Mouse (Mus musculus): ENCODE results near the gene Sfr1. TPM values are rescaled to one million over a fixed set of nuclear protein-coding genes. Genes with fewer than 3 reads are reported as not detected.

The Sfr1 gene
- 10 to 100 TPM; 92.2 to 96.6 TPM for total RNA-seq (2021)

DNA sequence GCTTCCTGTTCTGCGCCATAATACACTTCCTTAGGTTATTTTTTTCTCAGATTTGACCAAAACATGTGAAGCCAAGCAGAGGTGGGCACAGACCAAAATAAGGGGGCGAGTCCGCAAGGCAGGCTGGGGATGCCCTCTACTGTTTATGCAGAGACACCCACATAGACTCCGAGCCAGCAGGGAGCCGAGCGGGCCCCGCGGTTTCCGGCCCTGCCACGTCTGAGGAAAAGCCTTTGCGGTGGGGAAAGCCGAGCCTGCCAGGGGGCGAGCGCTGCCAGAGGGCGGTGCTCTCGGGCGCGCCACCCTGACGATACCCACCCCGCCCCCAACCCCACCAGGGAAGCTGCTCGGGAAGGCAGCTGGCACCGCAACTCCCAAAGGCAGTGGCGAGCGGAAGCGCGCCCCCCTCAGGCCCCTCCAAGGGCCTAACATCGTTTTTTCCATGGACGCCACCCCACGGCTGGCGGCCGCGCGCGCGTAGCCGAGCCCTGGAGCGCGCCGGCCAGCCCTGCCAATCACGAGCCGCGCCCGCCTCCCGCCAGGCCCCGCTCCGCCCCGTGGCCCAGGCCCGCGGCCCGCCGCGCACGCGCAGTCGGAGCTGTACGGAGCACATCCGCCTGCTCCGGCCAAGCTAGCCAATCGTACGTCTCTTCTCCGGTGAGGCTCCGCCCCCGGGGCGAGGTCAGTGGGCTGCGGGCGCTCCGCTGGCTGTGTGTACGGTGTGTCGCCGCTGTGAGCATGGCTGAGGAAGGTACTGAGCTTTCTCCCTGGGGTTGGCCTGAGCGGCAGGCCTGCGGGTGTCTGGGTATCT, at the start of gene Sfr1:
Gene Sfr1, plus strand, starts transcription at position 612 of the 811 bp plus-strand sequence.
- DNase-seq (ENCODE audit: low spot score in 2 of 2) = peak; percentile 99
- intact Hi-C loops (cut with DNase I) = loop anchor here (2.0 to 5.0 kb wide), 5 partner anchors 52 to 224 kb away; no protein-coding TSS in a partner anchor

DNA sequence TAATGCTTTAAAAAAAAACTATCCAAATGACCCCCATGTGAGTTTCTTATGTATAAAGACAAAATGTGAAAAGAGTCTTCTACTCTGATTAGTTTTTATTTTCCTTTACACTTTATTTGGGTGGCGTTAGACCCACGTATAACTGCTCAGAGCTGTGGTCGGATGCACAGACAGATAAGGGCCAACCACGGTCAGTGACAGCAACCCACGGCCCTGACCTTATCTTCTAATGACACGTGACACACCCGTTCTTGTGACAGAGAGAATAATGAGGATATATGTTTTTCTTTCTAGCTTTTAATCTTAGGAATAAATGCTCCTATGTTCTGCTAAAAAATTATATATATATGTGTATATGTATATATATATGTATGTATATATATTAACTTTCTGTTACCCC, 41.9 kb upstream of the Sfr1 start:
- intact Hi-C loops (cut with DNase I) = no loop called here

DNA sequence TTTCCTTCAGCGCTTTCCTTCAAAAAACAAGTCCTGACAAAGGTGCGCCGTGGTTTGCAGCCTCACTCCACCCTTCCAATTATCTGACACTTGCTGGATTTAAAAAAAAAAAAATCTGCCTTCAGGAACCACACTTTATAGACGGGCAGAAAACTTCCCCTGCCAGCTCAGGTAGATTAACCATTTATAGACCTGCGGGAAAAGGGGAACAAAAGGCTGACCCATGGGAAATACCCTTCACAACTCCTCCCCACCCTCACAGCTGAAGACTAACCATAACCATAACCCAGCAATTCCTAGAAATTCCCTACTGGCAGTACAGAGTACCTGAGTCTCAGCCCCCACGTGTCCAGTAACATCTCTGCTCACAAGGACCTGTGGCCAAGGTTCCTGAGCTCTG, 39.5 kb upstream of the Sfr1 start, which contains the start of gene Col17a1:
Gene Col17a1, minus strand, starts transcription at position 101 of the 400 bp plus-strand sequence.
- intact Hi-C loops (cut with DNase I) = no loop called here
- no peak for DNase-seq (ENCODE audit: low spot score in 2 of 2)

More for the DNA sequence above, 41.9 kb upstream of the Sfr1 start:
- DNase-seq (ENCODE audit: low spot score in 2 of 2) = no peak

DNA sequence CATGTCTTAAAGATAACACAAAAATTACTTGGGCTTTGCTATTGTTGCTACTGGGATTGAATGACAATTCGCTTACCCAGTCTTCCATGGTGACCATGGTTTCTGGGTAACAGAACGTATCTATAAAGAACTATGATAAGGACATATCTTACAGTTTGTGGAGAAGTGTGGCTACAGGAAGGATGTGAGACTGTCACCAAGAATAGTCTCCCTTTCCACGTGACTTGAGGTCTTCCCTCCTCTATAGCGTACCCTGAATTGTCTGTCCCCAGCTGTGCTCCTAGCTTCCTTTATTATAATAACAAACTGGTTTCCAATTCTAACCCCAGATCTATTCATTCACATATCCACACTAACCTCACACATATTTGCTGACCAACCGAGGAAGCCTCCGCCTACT, 35.8 kb upstream of the Sfr1 start:
- intact Hi-C loops (cut with DNase I) = no loop called here

DNA sequence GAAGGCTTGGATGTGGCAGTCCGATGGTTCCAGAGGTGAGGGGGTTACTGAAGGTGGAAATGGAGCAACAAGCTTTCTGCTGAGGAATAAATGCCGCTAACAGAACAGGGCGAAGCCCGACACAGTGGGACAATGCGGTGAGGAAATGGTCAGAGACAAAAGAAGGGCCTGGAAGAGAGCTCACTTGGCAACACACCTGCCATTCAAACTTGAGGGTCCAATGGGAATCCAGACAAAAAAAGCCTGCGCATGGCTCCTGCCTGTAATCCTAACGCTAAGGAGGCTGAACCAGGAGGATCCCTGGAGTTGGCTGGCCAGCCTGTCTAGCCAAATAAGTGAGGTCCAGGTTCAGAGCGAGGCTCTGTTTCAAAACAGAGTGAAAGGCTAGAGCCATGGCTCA, 35.1 kb upstream of the Sfr1 start:
- intact Hi-C loops (cut with DNase I) = no loop called here
- no peak for DNase-seq (ENCODE audit: low spot score in 2 of 2)

More for the DNA sequence above, 35.8 kb upstream of the Sfr1 start:
- DNase-seq (ENCODE audit: low spot score in 2 of 2) = no peak

DNA sequence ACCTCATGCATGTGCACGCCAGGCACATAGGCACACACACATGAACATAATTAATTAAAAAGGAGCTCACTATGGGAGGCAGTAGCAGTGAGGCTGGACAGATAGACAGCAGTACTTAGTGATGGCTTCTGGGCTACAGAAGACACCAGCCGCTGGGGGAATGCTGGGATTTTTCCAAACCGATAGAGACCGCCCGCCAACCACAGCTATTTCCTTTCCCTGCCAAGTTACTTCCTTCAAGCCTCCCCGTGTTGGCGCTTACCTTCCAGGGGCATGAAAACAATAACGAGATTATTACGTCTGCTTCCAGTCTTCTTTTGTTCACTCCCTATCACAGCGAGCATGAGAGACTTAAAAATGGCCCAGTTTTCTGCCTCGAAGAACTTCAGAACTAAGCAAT, 34.4 kb upstream of the Sfr1 start:
- intact Hi-C loops (cut with DNase I) = no loop called here
- no peak for DNase-seq (ENCODE audit: low spot score in 2 of 2)

DNA sequence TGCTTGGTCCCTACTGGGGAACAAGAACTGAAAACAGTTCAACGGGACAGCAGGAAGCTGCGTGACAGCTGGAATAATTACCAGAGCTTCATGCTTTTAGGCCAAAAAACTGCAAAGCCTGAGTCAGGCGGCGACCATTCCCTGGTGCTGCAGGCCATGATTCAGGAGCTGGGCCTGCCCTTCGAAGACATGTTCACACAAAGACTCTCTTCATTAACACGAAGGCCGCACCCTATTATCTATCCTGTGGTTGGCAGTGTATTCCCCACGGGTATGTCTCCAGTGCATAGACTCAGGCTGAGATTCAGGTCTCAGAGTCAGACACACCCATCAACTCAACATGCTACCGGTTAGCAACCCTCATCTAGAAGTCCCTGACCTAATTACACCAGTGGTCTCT, 33.2 kb upstream of the Sfr1 start:
- DNase-seq (ENCODE audit: low spot score in 2 of 2) = no peak
- intact Hi-C loops (cut with DNase I) = no loop called here

DNA sequence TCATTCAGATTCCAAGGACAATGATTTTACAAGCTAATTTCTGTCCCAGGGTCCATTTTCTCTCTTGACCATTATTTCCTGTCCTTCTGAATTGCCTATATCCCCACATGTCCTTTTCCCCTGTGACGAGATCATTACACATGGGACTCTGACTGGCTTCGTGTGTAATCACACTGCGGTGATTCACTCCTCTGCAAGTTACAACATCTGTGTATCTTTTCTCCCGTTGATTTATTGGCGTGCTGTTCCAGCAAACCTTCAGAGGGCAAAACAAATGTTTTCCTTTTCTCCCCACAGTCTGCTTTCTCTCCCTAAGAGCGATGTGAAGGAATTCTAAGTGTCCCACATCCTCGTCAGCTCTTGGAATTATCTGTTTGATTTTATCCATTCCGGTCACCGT, 31.7 kb upstream of the Sfr1 start:
- intact Hi-C loops (cut with DNase I) = no loop called here
- DNase-seq (ENCODE audit: low spot score in 2 of 2) = no peak

DNA sequence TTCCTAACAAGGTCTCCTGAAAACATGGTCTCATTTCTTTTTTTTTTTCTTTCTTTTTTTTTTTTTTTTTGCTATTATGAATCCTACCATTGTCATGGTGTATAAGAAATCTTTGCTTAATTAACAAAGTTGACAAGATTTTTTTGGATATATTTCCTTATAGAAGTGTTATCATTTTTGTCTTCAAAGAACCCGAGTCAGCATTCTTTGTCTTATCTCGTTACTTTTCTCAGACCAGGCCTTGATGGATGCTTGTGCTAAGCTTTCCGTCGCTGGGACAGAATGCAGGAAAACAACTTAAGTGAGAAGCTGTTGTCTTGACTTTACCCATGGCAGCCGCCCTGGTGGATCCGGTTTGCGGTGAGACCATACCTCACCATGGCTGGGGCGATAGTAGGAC, 31.0 kb upstream of the Sfr1 start:
- no peak for DNase-seq (ENCODE audit: low spot score in 2 of 2)
- intact Hi-C loops (cut with DNase I) = no loop called here

DNA sequence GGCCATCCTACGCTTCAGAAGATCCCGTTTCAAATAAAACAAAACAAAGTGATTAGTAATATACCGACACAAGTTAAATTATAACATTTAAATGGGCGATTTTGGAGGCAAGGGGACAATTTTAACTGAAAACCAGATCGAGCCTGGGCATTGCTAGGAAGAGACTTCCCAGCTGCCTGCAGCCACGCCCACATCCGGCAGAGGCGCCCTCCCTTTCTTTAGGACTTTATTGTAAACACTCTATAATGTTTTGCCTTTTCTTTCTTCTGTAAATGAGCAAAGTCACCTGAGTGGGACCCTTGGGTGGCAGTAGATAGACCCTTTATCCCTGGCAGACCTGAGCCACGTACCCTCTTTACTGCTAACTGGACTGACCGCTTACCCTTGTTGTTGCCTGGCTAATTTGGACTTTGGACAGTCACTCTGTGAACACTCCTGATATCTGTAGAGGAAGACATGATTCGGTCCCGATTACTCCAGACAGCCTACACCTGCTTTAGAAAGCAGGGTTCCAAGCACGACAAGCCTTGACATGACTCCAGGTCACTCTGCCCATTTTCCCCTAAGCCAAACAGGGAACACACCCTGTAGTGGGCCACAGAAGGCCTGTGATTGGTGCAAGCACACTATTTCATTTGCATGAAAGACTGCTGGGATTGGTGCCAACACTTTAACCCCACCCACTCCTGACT, 26.3 kb upstream of the Sfr1 start:
- DNase-seq (ENCODE audit: low spot score in 2 of 2) = no peak
- intact Hi-C loops (cut with DNase I) = no loop called here

DNA sequence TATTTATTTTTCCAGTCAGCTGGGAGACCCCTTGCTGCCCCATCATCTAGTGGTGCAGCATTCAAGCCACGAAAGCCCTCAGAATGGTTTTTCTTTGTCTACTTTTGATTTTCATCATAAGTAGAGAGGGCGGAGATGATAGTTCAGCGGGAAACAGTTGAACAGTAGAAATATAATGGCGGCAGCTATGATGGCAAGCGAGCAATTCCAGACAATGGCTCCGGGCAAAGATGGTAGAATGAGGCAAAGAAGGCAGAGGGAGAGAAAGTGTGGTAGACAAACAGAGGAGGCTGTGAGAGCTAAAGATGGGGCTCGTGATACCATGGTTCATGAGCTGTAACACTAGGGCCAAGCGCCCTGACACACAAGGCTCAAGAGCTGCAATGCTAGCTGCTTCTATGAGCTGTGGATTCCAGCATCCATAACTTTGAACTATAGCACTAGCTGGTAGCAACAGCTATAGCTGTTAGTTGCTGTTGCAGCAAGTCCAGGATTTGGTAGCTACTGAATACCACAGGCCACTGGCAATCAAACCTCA, 25.6 kb upstream of the Sfr1 start:
- DNase-seq (ENCODE audit: low spot score in 2 of 2) = no peak
- intact Hi-C loops (cut with DNase I) = no loop called here

DNA sequence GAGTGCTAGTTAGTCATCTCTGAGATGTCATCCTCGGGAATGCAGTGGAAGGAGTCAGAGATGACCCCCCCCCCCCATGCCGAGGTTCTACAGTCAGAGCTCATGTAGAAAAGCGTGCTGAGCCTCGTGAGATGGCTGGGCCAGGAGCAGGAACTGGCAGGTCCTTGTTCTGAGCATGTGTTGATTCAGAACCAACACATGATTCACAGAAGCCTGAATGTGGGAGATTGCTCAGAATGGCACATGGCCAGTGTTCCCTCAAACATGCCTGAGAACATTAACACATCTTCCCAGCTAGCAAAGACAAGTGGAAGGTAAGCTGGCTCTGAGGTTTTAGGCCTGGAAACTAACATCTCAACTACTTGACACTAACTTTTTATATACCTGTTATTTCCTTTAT, 21.1 kb upstream of the Sfr1 start:
- DNase-seq (ENCODE audit: low spot score in 2 of 2) = peak; percentile 21 to 77
- intact Hi-C loops (cut with DNase I) = no loop called here

DNA sequence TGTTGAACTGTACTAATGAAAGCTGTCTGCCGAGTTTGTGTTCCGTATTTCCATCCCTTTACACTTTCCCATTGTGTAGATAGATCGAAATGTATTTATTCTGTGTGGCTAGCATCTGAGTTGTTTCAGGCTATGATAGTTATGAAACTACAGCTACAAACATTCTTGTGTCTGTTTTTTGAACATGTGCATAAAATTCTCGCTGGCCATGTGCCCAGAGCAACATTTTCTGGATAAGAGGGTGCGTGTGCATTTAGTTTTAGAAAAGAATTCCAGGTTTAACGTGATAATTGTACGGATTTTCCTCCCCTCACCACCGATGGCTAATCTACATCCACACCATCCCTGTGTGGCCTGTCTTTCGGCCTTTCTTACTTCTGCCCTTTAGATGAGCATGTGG, 18.0 kb upstream of the Sfr1 start:
- DNase-seq (ENCODE audit: low spot score in 2 of 2) = peak in 1 of 2 experiments; percentile 36

DNA sequence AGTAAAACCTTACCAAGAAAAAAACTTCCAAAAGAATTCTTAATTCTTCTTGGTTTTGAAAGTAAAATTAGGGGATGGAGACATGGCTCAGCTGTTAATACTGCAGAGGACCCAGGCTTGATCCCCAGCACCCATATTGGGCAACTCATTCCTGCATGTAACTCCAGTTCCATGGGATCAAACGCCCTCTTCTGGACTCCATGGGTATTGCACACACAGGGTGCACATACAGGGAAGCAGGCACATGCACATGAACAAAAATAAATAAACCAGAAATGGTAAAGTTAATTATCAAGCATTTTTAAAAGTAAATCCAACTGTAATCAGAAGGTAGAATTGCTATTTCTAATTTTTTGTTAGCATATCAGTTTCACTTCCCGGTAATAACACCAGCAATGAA, 15.3 kb upstream of the Sfr1 start:
- intact Hi-C loops (cut with DNase I) = no loop called here
- DNase-seq (ENCODE audit: low spot score in 2 of 2) = no peak

More for the DNA sequence above, 18.0 kb upstream of the Sfr1 start:
- intact Hi-C loops (cut with DNase I) = no loop called here

DNA sequence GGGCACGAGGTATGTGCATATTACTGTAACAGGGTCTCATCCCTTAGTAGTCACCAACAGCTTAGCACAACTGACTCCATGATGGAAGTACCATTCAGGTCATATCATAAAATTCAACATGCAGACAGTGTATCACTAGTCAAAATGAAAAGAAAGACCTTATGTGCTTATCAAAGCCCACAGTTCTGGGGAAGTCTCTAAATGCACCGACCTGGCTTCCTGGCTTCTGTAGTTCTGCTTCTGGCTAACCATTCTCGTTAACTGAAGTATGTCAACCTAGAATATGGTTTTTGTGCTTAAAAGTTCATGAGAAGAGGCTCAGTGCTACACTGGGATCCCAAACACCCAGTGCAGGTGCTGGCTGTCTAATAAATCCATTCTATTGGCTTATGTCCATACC, 12.3 kb upstream of the Sfr1 start:
- intact Hi-C loops (cut with DNase I) = no loop called here
- no peak for DNase-seq (ENCODE audit: low spot score in 2 of 2)

DNA sequence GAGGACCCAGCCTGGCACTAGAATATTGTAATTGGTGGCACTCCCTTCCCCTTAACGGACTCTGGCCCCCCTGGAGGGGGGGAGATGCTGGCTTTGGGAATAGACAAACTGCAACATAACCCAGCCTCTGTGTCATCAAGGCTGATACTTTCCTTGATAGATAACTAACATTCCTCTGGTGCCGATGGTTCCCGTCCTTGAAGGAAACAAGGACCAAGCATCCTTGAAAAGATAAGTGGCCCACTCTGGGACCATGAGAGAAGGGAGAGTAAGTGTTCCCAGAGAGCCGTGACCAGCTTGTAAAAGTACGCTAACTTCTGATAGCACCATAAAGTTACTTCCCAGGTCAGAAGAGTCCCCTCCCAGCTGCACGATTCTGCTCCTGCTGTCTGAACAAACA, 9.0 kb upstream of the Sfr1 start:
- intact Hi-C loops (cut with DNase I) = no loop called here
- DNase-seq (ENCODE audit: low spot score in 2 of 2) = no peak

DNA sequence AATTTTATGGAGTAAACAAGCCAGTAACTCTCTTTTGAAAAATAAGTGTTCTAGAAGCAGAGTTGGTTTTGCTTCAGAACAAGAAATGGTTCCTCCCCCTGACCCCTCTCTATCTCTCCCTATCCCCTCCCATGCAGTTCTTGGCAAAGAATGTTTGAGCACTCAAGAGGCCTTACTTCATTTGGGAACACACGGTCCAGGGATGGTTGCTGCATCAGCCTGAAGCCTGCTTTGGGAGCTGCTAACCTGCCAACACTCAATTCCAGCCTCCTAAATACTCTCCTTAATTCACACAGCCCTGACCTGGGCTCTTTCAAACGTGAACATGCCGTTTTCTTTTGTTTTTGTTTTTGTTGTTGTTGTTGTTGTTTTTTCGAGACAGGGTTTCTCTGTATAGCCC, 6.6 kb upstream of the Sfr1 start:
- no peak for DNase-seq (ENCODE audit: low spot score in 2 of 2)
- intact Hi-C loops (cut with DNase I) = no loop called here

DNA sequence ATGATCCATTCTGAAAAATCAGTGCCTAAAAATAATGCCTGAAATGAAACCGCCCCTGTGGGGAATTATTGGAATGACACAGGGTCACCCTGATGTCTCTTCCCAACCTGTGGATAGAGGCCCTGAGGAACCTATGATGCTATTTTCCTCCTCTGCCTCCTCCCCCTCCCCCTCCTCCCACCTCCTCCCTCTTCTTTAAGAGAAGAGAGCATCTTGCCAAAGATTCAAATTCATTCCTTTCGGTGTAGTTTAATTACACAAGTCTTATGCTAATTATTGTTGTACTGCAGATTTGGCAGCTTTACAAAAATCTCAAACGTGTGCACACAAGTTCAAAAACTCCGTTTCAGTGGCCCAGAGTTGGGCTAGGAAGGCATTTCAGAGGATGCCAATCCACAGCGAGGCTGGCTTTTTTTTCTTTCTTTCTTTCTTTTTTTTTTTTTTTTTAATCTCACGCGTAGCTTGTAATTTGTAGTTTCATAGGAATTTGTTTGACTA, 5.8 kb upstream of the Sfr1 start:
- peak in 1 of 2 experiments; percentile 13 for DNase-seq (ENCODE audit: low spot score in 2 of 2)
- intact Hi-C loops (cut with DNase I) = no loop called here

DNA sequence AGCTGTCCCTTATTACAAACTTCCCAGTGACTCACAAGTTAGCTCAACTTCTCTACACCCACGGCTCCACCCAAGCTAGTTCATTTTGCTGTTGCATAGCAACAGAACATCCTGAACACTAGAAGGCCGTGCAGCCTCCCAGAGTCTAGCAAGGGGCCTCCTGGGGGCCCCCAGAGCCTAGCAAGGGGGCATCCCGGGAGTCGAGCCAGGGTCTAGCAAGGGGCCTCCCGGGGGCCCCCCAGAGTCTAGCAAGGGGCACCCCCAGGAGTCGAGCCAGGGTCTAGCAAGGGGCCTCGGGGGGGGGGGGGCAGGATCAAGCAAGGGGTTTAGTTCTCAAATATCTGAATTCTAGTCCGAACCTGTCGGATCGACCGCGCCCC, 801 bp upstream of the Sfr1 start:
- intact Hi-C loops (cut with DNase I) = loop anchor here (2.0 to 5.0 kb wide), 5 partner anchors 52 to 224 kb away; no protein-coding TSS in a partner anchor
- peak; percentile 72 to 88 for DNase-seq (ENCODE audit: low spot score in 2 of 2)

DNA sequence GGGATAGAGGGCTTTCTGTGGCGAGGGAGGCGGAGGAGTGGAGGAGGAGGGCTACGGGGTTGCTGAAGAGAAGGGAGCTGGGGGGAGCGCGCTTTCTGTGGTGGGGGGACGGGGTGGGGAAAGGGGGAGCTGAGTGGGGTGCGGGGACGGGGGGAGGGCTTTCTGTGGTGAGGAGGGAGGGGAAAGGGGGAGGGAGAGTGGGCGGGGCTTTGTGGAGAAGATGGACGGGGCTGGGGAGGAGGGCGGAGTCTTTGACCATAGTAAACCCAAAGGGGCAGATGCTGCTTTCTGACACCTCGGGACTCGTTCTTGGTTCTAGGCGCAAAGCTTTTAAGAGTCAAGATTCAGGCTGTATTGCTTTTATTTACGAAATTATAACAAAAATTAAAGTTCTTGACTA, 449 bp downstream of the Sfr1 start:
- intact Hi-C loops (cut with DNase I) = loop anchor here (2.0 to 5.0 kb wide), 5 partner anchors 53 to 225 kb away; no protein-coding TSS in a partner anchor
- peak; percentile 30 to 51 for DNase-seq (ENCODE audit: low spot score in 2 of 2)

Measured in left cerebral cortex, postnatal 25 days (tissue).